Mouse (Mus musculus) liver, adult 2 months (tissue): ENCODE measurements around the gene Scg5. TPM values are rescaled to one million over a fixed set of nuclear protein-coding genes. Genes with fewer than 3 reads are reported as not detected.

ENCODE experiments used
- DNase-seq: peaks from one replicate; pipeline ENCODE4 v3.0.0-alpha.2; 2011; ENCODE audit warnings: low read depth, low spot score; ENCODE audit errors: extremely low read depth
- H3K27ac ChIP-seq: fragments of 200-500 bp; replicated peaks from 2 replicates; pipeline ENCODE4 v1.5.1; 2012; ENCODE audit warnings: low read depth, mild to moderate bottlenecking, control low read depth, inconsistent platforms, low read length; ENCODE audit not compliant: insufficient read depth
- H3K27me3 ChIP-seq: fragments of 200-500 bp; 2 replicates; pipeline ENCODE4 v1.6.1; 2012; ENCODE audit warnings: mild to moderate bottlenecking, moderate library complexity, low read length, inconsistent platforms; ENCODE audit not compliant: control insufficient read depth, insufficient read depth
- H3K36me3 ChIP-seq: fragments of 200-500 bp; 2 replicates; pipeline ENCODE4 v1.6.1; 2012; ENCODE audit warnings: low read length, inconsistent platforms; ENCODE audit not compliant: control insufficient read depth, insufficient read depth
- H3K4me1 ChIP-seq: fragments of 200-500 bp; 2 replicates; pipeline ENCODE4 v1.6.1; 2011; ENCODE audit warnings: low read length; ENCODE audit not compliant: control insufficient read depth, insufficient read depth
- H3K4me3 ChIP-seq: fragments of 200-500 bp; 2 replicates; pipeline ENCODE4 v1.5.1; 2011; ENCODE audit warnings: low read depth, mild to moderate bottlenecking, control low read depth, low read length, moderate library complexity; ENCODE audit not compliant: insufficient read depth
- H3K79me2 ChIP-seq: fragments of 200-500 bp; 2 replicates; pipeline ENCODE4 v1.6.1; 2012; ENCODE audit warnings: inconsistent platforms, mild to moderate bottlenecking, low read length, moderate library complexity; ENCODE audit not compliant: control insufficient read depth, insufficient read depth
- H3K9ac ChIP-seq: fragments of 200-500 bp; 2 replicates; pipeline ENCODE4 v1.6.1; 2012; ENCODE audit warnings: low read depth, mild to moderate bottlenecking, control low read depth, inconsistent platforms, low read length
- CTCF ChIP-seq: fragments of 200-500 bp; IDR thresholded peaks from 2 replicates; pipeline ENCODE4 v1.5.1; 2011; ENCODE audit warnings: low read depth, low read length, control low read depth
- POLR2A ChIP-seq: fragments of 200-500 bp; IDR thresholded peaks from 2 replicates; pipeline ENCODE4 v1.6.1; 2011; ENCODE audit warnings: low read length, control low read depth; ENCODE audit not compliant: insufficient read depth; ENCODE audit errors: extremely low read depth
- WGBS: fragments of 180-500 bp; shearing (Covaris S2); methylation state at CpG from one replicate; pipeline ENCODE4 v1.1.7; 2018; 5-methylcytosine and 5-hydroxymethylcytosine counted together
- polyA plus RNA-seq: library from polyadenylated mRNA; depleted of rRNA; stranded (reverse); fragments of >200 nt; gene quantifications from 2 replicates; pipeline ENCODE4 v1.2.3, GENCODE M21; 2012
- total RNA-seq: library from RNA; depleted of rRNA; stranded (reverse); fragments of >200 nt; gene quantifications from 2 replicates; pipeline ENCODE4 v1.2.3, GENCODE M21; 2014

Scg5 gene
- total and polyA plus RNA-seq, 2 experiments, result 0.07 TPM; not detected in 1

DNA sequence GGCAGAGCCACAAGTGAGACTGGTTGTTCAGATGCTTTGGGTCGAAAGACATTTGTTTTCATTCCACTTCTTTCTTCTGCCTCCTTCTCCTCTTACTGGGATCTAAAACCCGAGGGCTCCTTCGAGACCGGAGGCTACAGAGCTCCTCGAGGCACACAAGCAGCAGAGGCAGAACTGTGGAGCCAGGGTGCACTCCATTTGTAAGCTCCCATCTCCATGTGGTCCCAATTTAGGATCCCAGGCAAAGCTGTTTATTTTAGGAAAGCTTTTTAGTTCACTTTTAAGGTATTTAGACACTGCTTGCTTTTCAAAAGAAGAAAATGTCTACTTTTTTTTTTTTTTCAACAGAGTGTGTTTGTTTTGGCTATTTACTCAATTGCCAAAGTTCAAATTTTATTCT lies 28.1 kb downstream of the Scg5 start:
- H3K79me2 ChIP-seq, result no peaks in the 10 kb centered on the region
- H3K27ac ChIP-seq, result no peak overlapping the region
- H3K4me3 ChIP-seq, result no peak overlapping the region
- TF ChIP-seq POLR2A (no peak), CTCF (no peak)
- DNase-seq, result no peak
- H3K36me3 ChIP-seq, result no peaks in the 10 kb centered on the region
- no peaks in the 10 kb centered on the region for H3K4me1 ChIP-seq
- WGBS, result 86% methylated on average over 5 of the region's 5 CpGs
- no peaks in the 10 kb centered on the region; the same call in 1 of the 2 replicates for H3K27me3 ChIP-seq
- no peak overlapping the region for H3K9ac ChIP-seq

DNA sequence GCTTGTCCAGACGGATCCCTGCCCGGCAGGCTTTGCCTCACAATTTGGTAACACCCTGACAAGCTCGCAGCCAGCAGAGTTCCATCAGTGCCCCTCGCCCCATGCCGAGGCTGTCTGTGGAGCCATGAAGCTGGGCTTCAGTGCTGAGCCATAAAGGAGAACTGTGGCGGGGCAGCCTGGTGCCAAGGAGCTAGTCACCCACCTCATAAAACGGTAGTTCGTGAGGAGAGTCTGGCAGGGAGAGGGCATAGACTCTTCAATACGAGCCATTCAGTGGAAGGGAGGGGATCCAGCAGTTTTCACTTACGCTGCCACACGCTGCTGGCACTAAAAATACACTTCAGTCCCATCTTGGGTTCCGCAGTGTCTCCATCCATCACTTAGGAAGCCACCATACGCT lies 30.3 kb downstream of the Scg5 start:
- H3K79me2 ChIP-seq, result no peaks in the 10 kb centered on the region
- no peak overlapping the region for H3K9ac ChIP-seq

DNA sequence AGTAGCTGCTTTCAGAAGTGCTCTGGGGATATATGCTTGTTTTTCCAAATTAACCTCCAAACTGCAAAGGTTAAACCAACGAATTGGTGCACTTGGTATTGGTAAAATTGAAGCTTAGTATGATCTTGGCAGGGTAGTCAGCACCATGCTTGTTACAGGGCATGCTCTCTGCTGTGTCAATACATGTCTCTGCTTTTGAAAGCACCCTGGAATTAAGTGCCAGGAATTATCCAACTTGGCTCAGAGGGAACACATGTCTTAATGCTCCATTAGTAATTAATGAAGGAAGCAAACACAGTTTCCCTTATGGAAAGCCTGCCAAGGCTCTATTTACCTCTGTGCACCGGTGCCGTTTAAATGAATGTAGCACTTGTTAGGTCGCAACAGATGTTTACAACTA lies 33.7 kb downstream of the Scg5 start:
- Histone ChIP-seq H3K9ac (no peak overlapping the region), H3K4me1 (no peaks in the 10 kb centered on the region), H3K4me3 (no peak overlapping the region), H3K27me3 (no peaks in the 10 kb centered on the region), H3K79me2 (no peaks in the 10 kb centered on the region), H3K36me3 (no peaks in the 10 kb centered on the region), H3K27ac (no peak overlapping the region)
- 29% methylated on average over 4 of the region's 4 CpGs for WGBS
- no peak for TF ChIP-seq CTCF
- DNase-seq, result peak; percentile 58

More for the DNA sequence above, 30.3 kb downstream of the Scg5 start:
- WGBS, result 85% methylated on average over 13 of the region's 13 CpGs
- no peaks in the 10 kb centered on the region for H3K36me3 ChIP-seq
- no peak overlapping the region for H3K27ac ChIP-seq
- DNase-seq, result no peak
- H3K4me3 ChIP-seq, result no peak overlapping the region
- no peak for TF ChIP-seq CTCF
- no peaks in the 10 kb centered on the region for H3K4me1 ChIP-seq
- H3K27me3 ChIP-seq, result no peaks in the 10 kb centered on the region

DNA sequence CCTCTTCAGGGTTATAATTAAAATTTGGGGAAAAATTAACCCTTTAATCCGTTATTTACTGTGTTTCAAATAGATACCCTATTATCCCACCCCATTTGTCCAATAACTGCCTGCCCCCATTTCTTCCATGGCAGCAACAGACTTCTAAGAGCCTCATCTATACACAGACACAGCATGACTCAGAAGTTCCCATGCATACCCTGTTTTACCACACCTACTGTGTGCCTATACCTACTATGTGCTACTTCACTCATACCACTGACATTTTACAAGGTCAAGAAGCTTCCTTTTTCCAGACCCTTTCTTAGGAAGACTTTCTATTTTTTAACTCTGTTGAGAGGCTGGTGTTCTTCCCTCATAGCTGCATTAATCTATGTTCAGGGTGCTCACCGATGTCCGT lies 35.4 kb downstream of the Scg5 start:
- no peaks in the 10 kb centered on the region for H3K27me3 ChIP-seq
- no peaks in the 10 kb centered on the region for H3K4me1 ChIP-seq
- TF ChIP-seq CTCF (no peak), POLR2A (no peak)
- H3K27ac ChIP-seq, result no peak overlapping the region
- H3K36me3 ChIP-seq, result no peaks in the 10 kb centered on the region
- no peaks in the 10 kb centered on the region for H3K79me2 ChIP-seq
- 81% methylated on average over 3 of the region's 3 CpGs for WGBS
- H3K4me3 ChIP-seq, result no peak overlapping the region
- no peak overlapping the region for H3K9ac ChIP-seq
- DNase-seq, result no peak

DNA sequence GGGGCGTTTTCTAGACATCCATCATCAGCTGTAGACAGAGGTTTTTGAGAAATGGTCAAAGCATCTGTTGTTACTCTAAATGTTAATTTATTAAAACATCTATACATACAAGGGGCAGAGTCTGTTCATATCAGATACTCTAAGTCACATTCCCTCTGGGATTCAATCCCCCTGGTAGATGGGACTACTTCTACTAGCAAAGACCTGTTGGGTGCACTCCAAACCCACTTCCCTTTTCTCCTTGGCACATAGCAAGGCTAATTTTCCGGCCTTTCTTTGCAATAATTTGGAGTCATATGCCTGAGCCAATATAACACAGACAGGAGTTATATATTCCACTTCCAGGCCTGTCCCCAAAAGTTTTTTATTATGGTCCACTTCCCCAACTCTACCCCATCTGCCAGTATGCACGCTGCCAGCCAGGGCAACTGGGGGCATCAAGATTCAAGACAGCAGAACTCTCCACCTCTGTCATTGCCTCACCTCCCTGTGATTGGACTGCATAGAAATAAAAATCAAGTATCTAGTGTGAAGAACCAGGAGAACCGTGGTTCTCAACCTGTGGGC lies 40.0 kb downstream of the Scg5 start:
- no peak for TF ChIP-seq POLR2A
- TF ChIP-seq CTCF, result no peak
- no peak for DNase-seq
- Histone ChIP-seq H3K27ac (no peak overlapping the region), H3K79me2 (no peaks in the 10 kb centered on the region), H3K27me3 (no peaks in the 10 kb centered on the region), H3K4me1 (no peaks in the 10 kb centered on the region), H3K9ac (no peak overlapping the region), H3K4me3 (no peak overlapping the region), H3K36me3 (no peaks in the 10 kb centered on the region)
- WGBS, result 88% methylated on average over 4 of the region's 4 CpGs

DNA sequence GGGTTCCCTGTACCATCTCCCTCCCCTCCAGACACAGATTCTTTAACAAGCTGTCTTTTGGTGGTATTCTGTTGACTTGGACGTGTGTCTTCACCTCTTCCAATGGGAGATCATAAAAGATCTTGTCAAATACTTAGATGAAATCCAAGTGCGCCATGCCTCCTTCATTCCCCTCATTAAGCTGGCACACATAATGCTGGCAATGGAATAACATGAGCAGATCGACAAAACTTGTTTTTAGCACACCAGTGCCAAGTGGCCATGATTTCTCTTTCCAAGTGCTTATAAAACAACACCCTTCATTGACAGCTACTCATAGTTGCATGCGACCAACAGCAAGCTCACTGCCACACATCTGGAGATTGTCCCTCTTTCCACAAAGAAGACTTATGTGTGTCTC lies 41.0 kb downstream of the Scg5 start:
- no peaks in the 10 kb centered on the region for H3K4me1 ChIP-seq
- DNase-seq, result no peak
- no peak overlapping the region for H3K9ac ChIP-seq
- 87% methylated on average over 4 of the region's 4 CpGs for WGBS
- H3K27me3 ChIP-seq, result no peaks in the 10 kb centered on the region
- H3K4me3 ChIP-seq, result no peak overlapping the region
- H3K79me2 ChIP-seq, result no peaks in the 10 kb centered on the region
- H3K27ac ChIP-seq, result no peak overlapping the region
- TF ChIP-seq POLR2A (no peak), CTCF (no peak)
- no peaks in the 10 kb centered on the region for H3K36me3 ChIP-seq
